Mouse (Mus musculus): ENCODE data around the gene Mgst3. TPM values are rescaled to one million over a fixed set of nuclear protein-coding genes. Genes with fewer than 3 reads are reported as not detected.

Gene Mgst3
- polyA plus RNA-seq, 1 experiment = 133 TPM

- Histone ChIP-seq H3K36me3 (ENCODE audit: control insufficient read depth, insufficient read depth, low read length) (no peaks in the 10 kb centered on the region), H3K27ac (ENCODE audit: control insufficient read depth, insufficient read depth, low read length) (no peak overlapping the region), H3K4me1 (replicated peaks; ENCODE audit: control insufficient read depth, insufficient read depth, low read length) (no peaks in the 10 kb centered on the region), H3K27me3 (ENCODE audit: control insufficient read depth, insufficient read depth, low read length) (no peaks in the 10 kb centered on the region), H3K4me3 (ENCODE audit: control insufficient read depth, insufficient read depth, low read length) (no peak overlapping the region)
- DNase-seq = no peak
- WGBS = 97% methylated on average over 2 of the region's 2 CpGs
- TF ChIP-seq CTCF (IDR thresholded peaks at IDR 0.05; ENCODE audit: borderline replicate concordance, control insufficient read depth, extremely low read depth, insufficient read depth, low read length, poor library complexity) (no peak), POLR2A (IDR thresholded peaks at IDR 0.05; ENCODE audit: control insufficient read depth, extremely low read depth, insufficient read depth, low read length, poor library complexity) (no peak)
These were observed 8.4 kb downstream of the Mgst3 start for GRCm38 (mm10) chr1:167385211-167385610.

- H3K27ac ChIP-seq (ENCODE audit: control insufficient read depth, insufficient read depth, low read length) = no peak overlapping the region
- H3K27me3 ChIP-seq (ENCODE audit: control insufficient read depth, insufficient read depth, low read length) = no peaks in the 10 kb centered on the region
- WGBS = 84% methylated on average over 3 of the region's 3 CpGs
- DNase-seq = no peak
- TF ChIP-seq CTCF (IDR thresholded peaks at IDR 0.05; ENCODE audit: borderline replicate concordance, control insufficient read depth, extremely low read depth, insufficient read depth, low read length, poor library complexity) (no peak), POLR2A (IDR thresholded peaks at IDR 0.05; ENCODE audit: control insufficient read depth, extremely low read depth, insufficient read depth, low read length, poor library complexity) (no peak)
- no peak overlapping the region for H3K4me3 ChIP-seq (ENCODE audit: control insufficient read depth, insufficient read depth, low read length)
- no peaks in the 10 kb centered on the region for H3K36me3 ChIP-seq (ENCODE audit: control insufficient read depth, insufficient read depth, low read length)
- no peaks in the 10 kb centered on the region for H3K4me1 ChIP-seq (replicated peaks; ENCODE audit: control insufficient read depth, insufficient read depth, low read length)
These were observed 9.5 kb downstream of the Mgst3 start for GRCm38 (mm10) chr1:167384156-167384555.

GRCm38 (mm10) chr1:167383178-167383577 is 10.5 kb downstream of the Mgst3 start:
- H3K27me3 ChIP-seq (ENCODE audit: control insufficient read depth, insufficient read depth, low read length) = no peaks in the 10 kb centered on the region
- 94% methylated on average over 5 of the region's 5 CpGs for WGBS
- no peaks in the 10 kb centered on the region for H3K36me3 ChIP-seq (ENCODE audit: control insufficient read depth, insufficient read depth, low read length)
- no peak overlapping the region for H3K4me3 ChIP-seq (ENCODE audit: control insufficient read depth, insufficient read depth, low read length)
- TF ChIP-seq POLR2A (IDR thresholded peaks at IDR 0.05; ENCODE audit: control insufficient read depth, extremely low read depth, insufficient read depth, low read length, poor library complexity) = no peak
- no peak for TF ChIP-seq CTCF (IDR thresholded peaks at IDR 0.05; ENCODE audit: borderline replicate concordance, control insufficient read depth, extremely low read depth, insufficient read depth, low read length, poor library complexity)
- H3K4me1 ChIP-seq (replicated peaks; ENCODE audit: control insufficient read depth, insufficient read depth, low read length) = no peaks in the 10 kb centered on the region
- DNase-seq = no peak
- H3K27ac ChIP-seq (ENCODE audit: control insufficient read depth, insufficient read depth, low read length) = no peak overlapping the region

GRCm38 (mm10) chr1:167382763-167383162 is 10.9 kb downstream of the Mgst3 start:
- Histone ChIP-seq H3K27me3 (ENCODE audit: control insufficient read depth, insufficient read depth, low read length) (no peaks in the 10 kb centered on the region), H3K27ac (ENCODE audit: control insufficient read depth, insufficient read depth, low read length) (no peak overlapping the region), H3K36me3 (ENCODE audit: control insufficient read depth, insufficient read depth, low read length) (no peaks in the 10 kb centered on the region), H3K4me1 (replicated peaks; ENCODE audit: control insufficient read depth, insufficient read depth, low read length) (no peaks in the 10 kb centered on the region), H3K4me3 (ENCODE audit: control insufficient read depth, insufficient read depth, low read length) (no peak overlapping the region)
- 97% methylated on average over 5 of the region's 5 CpGs for WGBS
- no peak for TF ChIP-seq CTCF (IDR thresholded peaks at IDR 0.05; ENCODE audit: borderline replicate concordance, control insufficient read depth, extremely low read depth, insufficient read depth, low read length, poor library complexity)
- no peak for TF ChIP-seq POLR2A (IDR thresholded peaks at IDR 0.05; ENCODE audit: control insufficient read depth, extremely low read depth, insufficient read depth, low read length, poor library complexity)
- no peak for DNase-seq

- Histone ChIP-seq H3K4me1 (replicated peaks; ENCODE audit: control insufficient read depth, insufficient read depth, low read length) (no peaks in the 10 kb centered on the region), H3K4me3 (ENCODE audit: control insufficient read depth, insufficient read depth, low read length) (no peak overlapping the region), H3K27ac (ENCODE audit: control insufficient read depth, insufficient read depth, low read length) (no peak overlapping the region), H3K27me3 (ENCODE audit: control insufficient read depth, insufficient read depth, low read length) (no peaks in the 10 kb centered on the region), H3K36me3 (ENCODE audit: control insufficient read depth, insufficient read depth, low read length) (no peaks in the 10 kb centered on the region)
- DNase-seq = no peak
- no peak for TF ChIP-seq POLR2A (IDR thresholded peaks at IDR 0.05; ENCODE audit: control insufficient read depth, extremely low read depth, insufficient read depth, low read length, poor library complexity)
- TF ChIP-seq CTCF (IDR thresholded peaks at IDR 0.05; ENCODE audit: borderline replicate concordance, control insufficient read depth, extremely low read depth, insufficient read depth, low read length, poor library complexity) = no peak
- WGBS = 94% methylated on average over 7 of the region's 7 CpGs
These were observed 11.3 kb downstream of the Mgst3 start for GRCm38 (mm10) chr1:167382316-167382715.

- DNase-seq = no peak
- WGBS = 91% methylated on average over 8 of the region's 8 CpGs
- no peak overlapping the region for H3K4me3 ChIP-seq (ENCODE audit: control insufficient read depth, insufficient read depth, low read length)
- no peaks in the 10 kb centered on the region for H3K27me3 ChIP-seq (ENCODE audit: control insufficient read depth, insufficient read depth, low read length)
- TF ChIP-seq POLR2A (IDR thresholded peaks at IDR 0.05; ENCODE audit: control insufficient read depth, extremely low read depth, insufficient read depth, low read length, poor library complexity) (no peak), CTCF (IDR thresholded peaks at IDR 0.05; ENCODE audit: borderline replicate concordance, control insufficient read depth, extremely low read depth, insufficient read depth, low read length, poor library complexity) (no peak)
- no peaks in the 10 kb centered on the region for H3K4me1 ChIP-seq (replicated peaks; ENCODE audit: control insufficient read depth, insufficient read depth, low read length)
- H3K27ac ChIP-seq (ENCODE audit: control insufficient read depth, insufficient read depth, low read length) = no peak overlapping the region
- H3K36me3 ChIP-seq (ENCODE audit: control insufficient read depth, insufficient read depth, low read length) = no peaks in the 10 kb centered on the region
These were observed 12.3 kb downstream of the Mgst3 start for GRCm38 (mm10) chr1:167381050-167382015.

All from thymus, adult 2 months (tissue).